Mouse (Mus musculus) midbrain, embryonic 13.5 days (tissue): ENCODE results near the gene Apc2. TPM values are rescaled to one million over a fixed set of nuclear protein-coding genes. Genes with fewer than 3 reads are reported as not detected.

ENCODE experiments used
- ATAC-seq: fragments of 200-750 bp; cut with Nextera tagmentation; 2 replicates; pipeline ENCODE4 v1.8.0; 2017; ENCODE audit warnings: mild to moderate bottlenecking, moderate TSS enrichment, moderate library complexity
- H3K27ac ChIP-seq: fragments of 300-500 bp; sonication (generic); 2 replicates; pipeline ENCODE4 v1.5.1; 2015; ENCODE audit warnings: inconsistent platforms, mild to moderate bottlenecking, moderate library complexity
- H3K27me3 ChIP-seq: fragments of 300-500 bp; sonication (generic); 2 replicates; pipeline ENCODE4 v1.6.1; 2015; ENCODE audit warnings: mild to moderate bottlenecking, inconsistent platforms
- H3K36me3 ChIP-seq: fragments of 300-500 bp; sonication (generic); 2 replicates; pipeline ENCODE4 v1.6.1; 2015; ENCODE audit warnings: mild to moderate bottlenecking, inconsistent platforms
- H3K4me1 ChIP-seq: fragments of 300-500 bp; sonication (generic); replicated peaks from 2 replicates; pipeline ENCODE4 v1.6.1; 2015; ENCODE audit warnings: inconsistent platforms
- H3K4me2 ChIP-seq: fragments of 300-500 bp; sonication (generic); replicated peaks from 2 replicates; pipeline ENCODE4 v1.6.1; 2015; ENCODE audit warnings: moderate library complexity, mild to moderate bottlenecking, inconsistent platforms
- H3K4me3 ChIP-seq: fragments of 300-500 bp; sonication (generic); replicated peaks from 2 replicates; pipeline ENCODE4 v1.5.1; 2015; ENCODE audit warnings: mild to moderate bottlenecking, inconsistent platforms
- H3K9ac ChIP-seq: fragments of 300-500 bp; sonication (generic); replicated peaks from 2 replicates; pipeline ENCODE4 v1.6.1; 2015; ENCODE audit warnings: mild to moderate bottlenecking, inconsistent platforms
- H3K9me3 ChIP-seq: fragments of 300-500 bp; sonication (generic); 2 replicates; pipeline ENCODE4 v1.6.1; 2016; ENCODE audit warnings: mild to moderate bottlenecking, inconsistent platforms
- WGBS: fragments of 180-500 bp; shearing (Covaris S2); methylation state at CpG from one replicate; pipeline ENCODE4 v1.1.7; 2015; 5-methylcytosine and 5-hydroxymethylcytosine counted together
- polyA plus RNA-seq: library from polyadenylated mRNA; unstranded; fragments of >200 nt; fragmentation: Nextera tagmentation; extraction: Ambion mirVana; gene quantifications from 2 replicates; pipeline ENCODE4 v1.2.1, GENCODE M21; 2015

The Apc2 gene
- polyA plus RNA-seq, 1 experiment from 2014 or later: 209 TPM

- peaks cover 69% of the 10 kb centered on the region for H3K4me1 ChIP-seq
- ATAC-seq: no peak
- under 1% methylated on average over 18 of the region's 18 CpGs for WGBS
- peak overlapping the region; percentile 92 for H3K4me3 ChIP-seq
- H3K36me3 ChIP-seq: peaks cover 13% of the 10 kb centered on the region; the same call in 1 of the 2 replicates
- H3K9ac ChIP-seq: peak overlapping the region; percentile 98
- H3K27me3 ChIP-seq: no peaks in the 10 kb centered on the region
- H3K27ac ChIP-seq: peak overlapping the region; percentile 67
- H3K9me3 ChIP-seq: no peaks in the 10 kb centered on the region
- peak overlapping the region; percentile 85 for H3K4me2 ChIP-seq
Observed at GRCm38 (mm10) chr10:80265149-80265486, 30.7 kb upstream of the Apc2 start.

GRCm38 (mm10) chr10:80270099-80270498 lies 25.7 kb upstream of the Apc2 start:
- no peak for ATAC-seq
- Histone ChIP-seq H3K9ac (peak overlapping the region; percentile 53), H3K4me1 (peaks cover 68% of the 10 kb centered on the region), H3K36me3 (peaks cover 29% of the 10 kb centered on the region), H3K4me3 (no peak overlapping the region), H3K27ac (0 out of 2 replicates have a peak overlapping the region, but pooled peaks have one; percentile 30), H3K4me2 (no peak overlapping the region), H3K27me3 (no peaks in the 10 kb centered on the region), H3K9me3 (no peaks in the 10 kb centered on the region)
- 100% methylated on average over 2 of the region's 2 CpGs for WGBS

DNA sequence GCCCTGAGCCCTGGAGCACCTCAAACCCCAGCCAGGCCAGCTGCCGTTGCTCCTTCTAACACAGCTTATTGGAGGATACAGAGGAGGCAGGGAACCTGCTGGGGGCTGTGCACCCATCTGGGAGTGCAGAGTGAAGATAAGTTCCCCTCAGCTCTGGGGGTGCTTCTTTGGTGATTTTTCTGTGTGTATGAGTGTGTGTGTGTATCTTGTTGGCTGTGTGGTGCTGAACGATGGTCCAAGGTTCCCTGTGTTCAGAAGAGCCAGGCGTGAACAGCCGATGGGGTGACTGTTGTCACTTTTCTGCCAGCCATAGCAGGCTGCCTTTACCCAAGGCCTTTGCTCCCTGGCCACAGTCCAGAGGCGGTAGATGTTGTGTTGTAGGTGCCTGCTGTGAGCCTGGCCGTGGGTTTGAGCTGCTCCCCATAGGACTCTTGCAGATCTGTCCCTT lies 25.0 kb upstream of the Apc2 start:
- 0 out of 2 replicates have a peak overlapping the region, but pooled peaks have one; percentile 30 for H3K27ac ChIP-seq
- no peak overlapping the region for H3K4me2 ChIP-seq
- H3K9me3 ChIP-seq: no peaks in the 10 kb centered on the region
- H3K4me3 ChIP-seq: no peak overlapping the region
- H3K9ac ChIP-seq: peak overlapping the region; percentile 53
- WGBS: 76% methylated on average over 6 of the region's 6 CpGs
- no peak for ATAC-seq
- H3K36me3 ChIP-seq: peaks cover 33% of the 10 kb centered on the region
- no peaks in the 10 kb centered on the region for H3K27me3 ChIP-seq
- peaks cover 65% of the 10 kb centered on the region for H3K4me1 ChIP-seq

DNA sequence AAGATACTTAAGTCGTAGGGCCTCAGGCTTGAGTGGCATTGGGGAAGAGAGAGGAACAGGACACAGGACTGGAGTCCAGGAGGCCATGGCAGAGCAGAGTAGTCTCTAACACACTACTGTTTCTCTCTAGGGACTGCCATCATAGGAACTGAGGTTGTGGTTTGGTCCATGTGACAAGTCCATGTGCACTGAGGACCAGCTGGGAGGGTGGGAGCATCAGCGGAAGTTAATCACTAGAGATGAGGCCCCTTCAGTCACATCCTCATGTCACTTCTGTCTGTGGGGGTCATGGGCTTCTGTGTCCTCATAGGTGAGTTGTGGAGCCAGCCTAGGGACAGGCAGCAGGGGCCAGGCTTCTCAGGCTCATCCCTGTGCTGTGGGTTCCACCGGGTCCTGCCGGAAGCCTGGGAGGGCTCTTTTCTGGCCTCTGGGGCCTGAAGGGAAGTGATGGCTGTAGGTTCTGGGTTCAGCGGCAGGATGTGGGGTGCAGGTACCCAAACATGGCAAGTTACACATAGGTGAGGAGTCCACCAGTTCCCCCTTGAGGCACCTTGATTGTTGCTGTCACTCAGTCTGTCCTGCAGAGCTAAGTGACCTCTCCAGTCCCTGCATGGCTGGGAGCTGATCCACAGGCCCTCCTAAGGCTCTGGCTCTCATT lies 24.5 kb upstream of the Apc2 start:
- Histone ChIP-seq H3K9ac (peak overlapping the region; percentile 53), H3K9me3 (no peaks in the 10 kb centered on the region), H3K27me3 (no peaks in the 10 kb centered on the region), H3K4me1 (peaks cover 59% of the 10 kb centered on the region), H3K27ac (no peak overlapping the region), H3K4me2 (no peak overlapping the region), H3K4me3 (no peak overlapping the region), H3K36me3 (peaks cover 38% of the 10 kb centered on the region)
- no peak for ATAC-seq
- 89% methylated on average over 5 of the region's 5 CpGs for WGBS

DNA sequence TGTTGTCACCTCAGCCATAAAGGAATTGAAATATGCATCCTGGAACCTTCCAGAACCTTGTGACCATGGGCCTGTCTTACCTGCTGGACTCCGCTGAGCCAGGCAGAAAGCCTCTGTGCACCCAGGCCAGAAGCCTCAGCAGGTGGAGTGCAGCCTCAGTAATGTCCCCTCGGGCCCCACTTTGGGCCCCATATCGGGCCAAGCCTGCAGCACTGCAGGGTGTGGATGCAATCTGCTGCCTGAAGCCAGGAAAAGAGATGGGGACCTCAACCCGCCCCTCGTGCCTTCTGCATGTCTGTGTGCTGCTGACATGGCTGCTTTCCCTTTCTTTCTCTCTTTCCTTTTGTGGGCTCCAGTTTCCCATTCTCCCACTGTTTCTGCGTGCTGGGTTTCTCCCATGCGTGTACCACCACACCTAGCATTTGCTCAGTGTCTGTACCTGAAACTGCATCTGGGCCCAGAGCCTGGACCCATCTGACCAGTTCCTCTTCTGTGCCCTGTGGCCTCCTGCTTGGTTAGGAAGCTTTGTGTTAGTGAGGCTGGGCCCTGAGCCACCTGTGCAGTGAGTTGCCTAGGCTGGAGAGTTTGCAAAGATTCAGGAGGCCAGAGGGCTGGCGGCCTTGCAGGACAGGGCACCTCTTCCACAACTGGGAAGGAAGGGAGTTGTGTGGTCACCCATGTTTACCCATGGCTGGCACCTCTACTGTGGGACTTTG lies 23.7 kb upstream of the Apc2 start:
- no peaks in the 10 kb centered on the region for H3K27me3 ChIP-seq
- no peak overlapping the region; the same call in 1 of the 2 replicates for H3K9ac ChIP-seq
- no peak overlapping the region for H3K4me2 ChIP-seq
- no peaks in the 10 kb centered on the region for H3K9me3 ChIP-seq
- ATAC-seq: no peak
- H3K36me3 ChIP-seq: peaks cover 43% of the 10 kb centered on the region
- H3K4me3 ChIP-seq: no peak overlapping the region
- 91% methylated on average over 8 of the region's 8 CpGs for WGBS
- H3K4me1 ChIP-seq: peaks cover 52% of the 10 kb centered on the region
- no peak overlapping the region for H3K27ac ChIP-seq

- Histone ChIP-seq H3K4me1 (peaks cover 34% of the 10 kb centered on the region), H3K4me2 (no peak overlapping the region), H3K27me3 (no peaks in the 10 kb centered on the region), H3K36me3 (peaks cover 50% of the 10 kb centered on the region), H3K27ac (no peak overlapping the region), H3K9ac (no peak overlapping the region), H3K4me3 (no peak overlapping the region), H3K9me3 (no peaks in the 10 kb centered on the region)
- WGBS: 91% methylated on average over 3 of the region's 3 CpGs
- ATAC-seq: no peak
Observed at GRCm38 (mm10) chr10:80273847-80274246, 21.9 kb upstream of the Apc2 start.

DNA sequence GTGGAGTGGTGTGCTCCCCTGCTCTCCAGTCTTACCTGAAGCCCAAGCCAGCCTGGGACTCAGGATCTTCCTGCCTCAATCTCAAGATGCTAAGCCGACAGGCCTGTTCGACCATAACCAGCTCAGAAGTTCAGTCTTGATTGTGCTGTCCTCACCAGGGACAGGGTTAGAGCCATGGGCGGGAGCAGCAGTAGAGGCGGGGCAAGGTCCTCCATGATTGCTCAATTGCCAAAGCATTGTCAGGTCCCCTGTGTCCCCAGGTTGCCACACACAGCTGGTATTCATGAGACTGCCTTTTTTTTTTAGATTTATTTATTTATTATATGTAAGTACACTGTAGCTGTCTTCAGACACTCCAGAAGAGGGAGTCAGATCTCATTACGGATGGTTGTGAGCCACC lies 19.5 kb upstream of the Apc2 start:
- peaks cover 71% of the 10 kb centered on the region for H3K36me3 ChIP-seq

DNA sequence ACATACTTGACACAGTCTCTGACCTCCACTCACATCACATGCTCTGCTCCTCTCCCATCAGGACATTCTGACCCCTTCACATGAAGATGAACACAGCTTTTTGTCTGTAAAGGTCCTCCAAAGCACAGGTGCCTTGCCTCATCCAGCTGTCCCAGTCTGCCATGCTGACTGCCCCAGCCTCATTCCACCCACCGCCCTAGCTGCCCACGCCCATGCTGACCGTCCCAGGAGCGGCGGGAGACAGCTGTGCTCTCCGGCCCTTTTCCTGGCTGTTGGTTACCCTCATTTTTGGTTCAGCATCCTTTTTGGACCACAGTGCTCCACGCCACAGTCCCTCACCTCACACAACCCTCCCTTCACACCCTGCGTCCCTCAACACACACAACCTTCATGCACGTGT lies 17.4 kb upstream of the Apc2 start:
- 96% methylated on average over 9 of the region's 9 CpGs for WGBS

More for the DNA sequence above, 19.5 kb upstream of the Apc2 start:
- Histone ChIP-seq H3K9ac (no peak overlapping the region), H3K4me2 (no peak overlapping the region), H3K27ac (no peak overlapping the region), H3K27me3 (no peaks in the 10 kb centered on the region), H3K4me1 (peaks cover 12% of the 10 kb centered on the region), H3K4me3 (no peak overlapping the region), H3K9me3 (no peaks in the 10 kb centered on the region)
- no peak for ATAC-seq
- WGBS: 84% methylated on average over 5 of the region's 5 CpGs

DNA sequence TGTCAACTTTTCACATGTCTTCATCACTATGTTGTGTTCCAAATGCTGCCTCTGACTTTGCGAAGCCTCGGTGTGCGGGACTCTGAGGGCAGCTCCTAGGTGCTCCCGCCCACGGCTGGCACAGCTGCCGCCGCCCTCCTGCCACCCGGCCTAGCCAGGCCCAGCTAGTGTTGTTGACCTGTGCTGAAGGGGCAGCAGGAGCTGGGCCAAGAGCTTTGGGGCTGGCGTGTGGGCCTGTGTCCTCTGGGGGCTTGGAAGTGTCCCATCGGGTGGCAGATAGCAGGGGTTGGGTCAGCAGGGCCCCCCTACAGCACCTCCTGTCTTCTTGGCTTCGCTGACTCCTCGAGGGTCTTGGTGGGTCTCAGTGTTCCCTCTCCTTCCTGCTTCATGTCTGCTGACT lies 16.5 kb upstream of the Apc2 start:
- H3K4me2 ChIP-seq: no peak overlapping the region
- WGBS: 93% methylated on average over 12 of the region's 12 CpGs
- H3K27me3 ChIP-seq: no peaks in the 10 kb centered on the region
- no peak overlapping the region for H3K27ac ChIP-seq
- H3K36me3 ChIP-seq: peaks cover 89% of the 10 kb centered on the region
- no peak overlapping the region for H3K9ac ChIP-seq
- no peak overlapping the region for H3K4me3 ChIP-seq
- ATAC-seq: no peak
- peaks cover 10% of the 10 kb centered on the region for H3K4me1 ChIP-seq
- H3K9me3 ChIP-seq: no peaks in the 10 kb centered on the region

More for the DNA sequence above, 17.4 kb upstream of the Apc2 start:
- Histone ChIP-seq H3K4me1 (peaks cover 10% of the 10 kb centered on the region), H3K4me3 (no peak overlapping the region), H3K27ac (no peak overlapping the region), H3K27me3 (no peaks in the 10 kb centered on the region), H3K9ac (no peak overlapping the region), H3K4me2 (no peak overlapping the region), H3K9me3 (no peaks in the 10 kb centered on the region), H3K36me3 (peaks cover 88% of the 10 kb centered on the region)
- ATAC-seq: no peak

GRCm38 (mm10) chr10:80281304-80281703 lies 14.5 kb upstream of the Apc2 start:
- WGBS: 86% methylated on average over 7 of the region's 7 CpGs
- H3K9me3 ChIP-seq: no peaks in the 10 kb centered on the region
- H3K36me3 ChIP-seq: peaks cover 90% of the 10 kb centered on the region
- H3K4me3 ChIP-seq: no peak overlapping the region
- no peak for ATAC-seq
- H3K27ac ChIP-seq: no peak overlapping the region
- H3K4me2 ChIP-seq: no peak overlapping the region
- no peak overlapping the region; the same call in 1 of the 2 replicates for H3K9ac ChIP-seq
- no peaks in the 10 kb centered on the region for H3K27me3 ChIP-seq
- peaks cover 10% of the 10 kb centered on the region for H3K4me1 ChIP-seq

DNA sequence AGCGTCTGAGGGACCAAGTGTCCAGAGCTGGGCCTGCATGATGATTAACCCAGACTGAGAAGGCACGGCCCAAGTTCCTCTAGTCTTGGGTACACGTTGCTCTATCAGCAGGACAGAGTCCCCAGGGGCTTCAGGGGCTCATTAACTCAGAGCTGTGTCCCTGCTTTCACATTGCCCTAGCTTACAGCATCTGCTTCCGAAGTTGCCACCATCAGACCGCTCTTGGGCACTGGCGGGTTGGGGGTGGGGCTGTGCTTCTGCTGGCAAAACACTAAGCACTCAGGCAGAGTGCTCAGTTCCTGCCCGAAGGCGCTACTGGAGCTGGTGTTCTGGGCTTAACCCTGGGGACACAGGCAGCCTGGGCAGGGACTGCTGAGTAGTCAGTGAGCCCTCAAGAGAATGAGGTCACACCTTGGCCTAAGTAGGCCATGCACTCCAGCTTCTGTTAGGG lies 13.8 kb upstream of the Apc2 start:
- 60% methylated on average over 8 of the region's 8 CpGs for WGBS
- H3K27ac ChIP-seq: 0 out of 2 replicates have a peak overlapping the region, but pooled peaks have one; percentile 0
- peaks cover 93% of the 10 kb centered on the region for H3K36me3 ChIP-seq
- ATAC-seq: no peak
- H3K9me3 ChIP-seq: no peaks in the 10 kb centered on the region
- H3K9ac ChIP-seq: no peak overlapping the region
- no peak overlapping the region for H3K4me3 ChIP-seq
- H3K27me3 ChIP-seq: no peaks in the 10 kb centered on the region
- H3K4me2 ChIP-seq: no peak overlapping the region
- peaks cover 10% of the 10 kb centered on the region for H3K4me1 ChIP-seq
